Mouse (Mus musculus): ENCODE measurements around the gene Isca2. TPM values are rescaled to one million over a fixed set of nuclear protein-coding genes. Genes with fewer than 3 reads are reported as not detected.

Gene Isca2
- 123 and 130 TPM in 2 replicates for polyA plus RNA-seq (2014; fragmentation: Nextera tagmentation; extraction: Ambion mirVana)

DNA sequence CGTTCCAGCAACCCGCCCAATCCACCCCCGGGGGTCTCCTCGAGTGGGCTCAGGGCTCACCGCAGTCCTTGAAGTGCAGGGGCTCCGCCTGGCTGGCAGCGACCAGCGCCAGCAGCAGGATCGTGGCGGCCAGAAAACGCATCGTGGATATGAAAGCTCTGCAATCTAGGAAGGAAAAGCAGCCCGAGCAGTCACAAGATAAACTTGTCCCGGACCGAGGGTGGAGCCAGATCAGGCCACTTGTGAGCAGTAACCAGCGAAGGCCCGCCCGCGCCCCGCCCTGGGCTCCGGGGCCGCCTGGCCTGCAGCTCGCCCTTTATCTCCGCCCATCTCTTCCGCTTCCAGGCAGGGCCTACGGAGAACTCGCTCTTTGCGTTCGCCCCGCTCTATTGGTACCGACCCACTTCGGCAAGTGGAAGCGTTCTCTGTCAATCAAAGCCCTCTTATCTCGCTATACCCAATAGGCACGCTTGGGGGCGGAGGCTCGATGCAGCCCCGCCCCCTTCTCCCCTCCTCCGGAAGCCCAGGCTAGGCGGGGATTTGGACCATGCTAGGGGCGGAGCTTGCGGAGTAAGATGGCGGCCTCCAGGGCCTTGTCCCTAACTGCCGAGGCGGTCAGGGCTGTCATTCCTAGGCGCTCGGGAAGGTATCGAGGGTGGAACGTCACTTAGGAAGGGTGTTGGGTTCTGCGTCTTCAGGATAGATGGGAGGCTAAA, at the start of gene Isca2, which contains the start of gene Npc2:
Isca2 (plus strand) TSS at position 526 of the 716 bp plus-strand sequence.
Npc2 (minus strand) TSS at position 427 of the 716 bp plus-strand sequence.
- Histone ChIP-seq H3K27ac (replicated peaks; ENCODE audit: low read depth, low read length) (peak within 1 kb of the TSS; percentile 91), H3K9ac (ENCODE audit: low read depth, low read length) (peak within 1 kb of the TSS; percentile 83), H3K36me3 (ENCODE audit: control insufficient read depth, insufficient read depth, low read length) (peaks cover 13% of the 10 kb centered on the region; the same call in 1 of the 2 replicates), H3K4me2 (ENCODE audit: low read depth, low read length) (peak within 1 kb of the TSS; percentile 88), H3K9me3 (ENCODE audit: control insufficient read depth, low read length) (no peaks in the 10 kb centered on the region), H3K4me1 (ENCODE audit: control insufficient read depth, insufficient read depth, low read length) (peaks cover 18% of the 10 kb centered on the region), H3K4me3 (ENCODE audit: low read depth, low read length) (peak within 1 kb of the TSS; percentile 55), H3K27me3 (replicated peaks; ENCODE audit: control insufficient read depth, insufficient read depth, low read length) (no peaks in the 10 kb centered on the region)
- WGBS, result under 1% methylated on average over 32 of the region's 50 CpGs
- ATAC-seq (ENCODE audit: low read depth) (peak; percentile 99), DNase-seq (ENCODE audit: low spot score) (peak; percentile 100)

- Histone ChIP-seq H3K36me3 (ENCODE audit: control insufficient read depth, insufficient read depth, low read length) (no peaks in the 10 kb centered on the region), H3K27me3 (replicated peaks; ENCODE audit: control insufficient read depth, insufficient read depth, low read length) (no peaks in the 10 kb centered on the region), H3K9me3 (ENCODE audit: control insufficient read depth, low read length) (no peaks in the 10 kb centered on the region), H3K4me1 (ENCODE audit: control insufficient read depth, insufficient read depth, low read length) (no peaks in the 10 kb centered on the region), H3K9ac (ENCODE audit: low read depth, low read length) (no peak overlapping the region; the same call in 1 of the 2 replicates), H3K27ac (replicated peaks; ENCODE audit: low read depth, low read length) (no peak overlapping the region), H3K4me2 (ENCODE audit: low read depth, low read length) (no peak overlapping the region), H3K4me3 (ENCODE audit: low read depth, low read length) (no peak overlapping the region)
- 84% methylated on average over 4 of the region's 4 CpGs for WGBS
- ATAC-seq (ENCODE audit: low read depth) (no peak), DNase-seq (ENCODE audit: low spot score) (no peak)
Measured at GRCm38 (mm10) chr12:84726391-84726790, 46.7 kb upstream of the Isca2 start.

GRCm38 (mm10) chr12:84726986-84727385, 46.1 kb upstream of the Isca2 start:
- Histone ChIP-seq H3K9ac (ENCODE audit: low read depth, low read length) (no peak overlapping the region), H3K36me3 (ENCODE audit: control insufficient read depth, insufficient read depth, low read length) (no peaks in the 10 kb centered on the region), H3K9me3 (ENCODE audit: control insufficient read depth, low read length) (no peaks in the 10 kb centered on the region), H3K4me1 (ENCODE audit: control insufficient read depth, insufficient read depth, low read length) (no peaks in the 10 kb centered on the region), H3K4me2 (ENCODE audit: low read depth, low read length) (no peak overlapping the region), H3K4me3 (ENCODE audit: low read depth, low read length) (no peak overlapping the region), H3K27me3 (replicated peaks; ENCODE audit: control insufficient read depth, insufficient read depth, low read length) (no peaks in the 10 kb centered on the region), H3K27ac (replicated peaks; ENCODE audit: low read depth, low read length) (no peak overlapping the region)
- DNase-seq (ENCODE audit: low spot score) (no peak), ATAC-seq (ENCODE audit: low read depth) (no peak)
- 56% methylated on average over 4 of the region's 4 CpGs for WGBS

DNA sequence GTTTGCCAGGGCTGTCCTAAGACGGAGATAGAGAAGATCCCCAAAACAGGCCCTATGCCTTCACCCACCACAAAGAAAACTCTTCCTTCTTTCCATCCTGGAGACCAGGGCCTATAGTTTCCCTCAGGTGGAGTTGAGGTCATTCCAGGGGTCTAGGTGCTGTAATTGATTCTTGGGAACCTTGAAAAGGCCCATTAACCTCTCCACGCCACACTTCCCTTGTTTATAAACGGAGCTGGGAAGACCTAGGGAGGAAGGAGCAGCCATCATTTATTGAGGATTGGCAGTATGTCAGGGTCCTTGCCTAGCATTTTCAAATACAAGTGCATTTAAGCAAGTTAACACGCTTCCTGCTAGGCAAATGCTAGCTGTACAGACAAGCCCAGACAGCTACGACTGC, 45.6 kb upstream of the Isca2 start:
- WGBS, result 58% methylated on average over 5 of the region's 5 CpGs
- ATAC-seq (ENCODE audit: low read depth), result no peak
- DNase-seq (ENCODE audit: low spot score), result no peak

GRCm38 (mm10) chr12:84728421-84728820, 44.6 kb upstream of the Isca2 start:
- DNase-seq (ENCODE audit: low spot score) (no peak), ATAC-seq (ENCODE audit: low read depth) (no peak)
- Histone ChIP-seq H3K9ac (ENCODE audit: low read depth, low read length) (no peak overlapping the region), H3K27ac (replicated peaks; ENCODE audit: low read depth, low read length) (no peak overlapping the region), H3K4me2 (ENCODE audit: low read depth, low read length) (no peak overlapping the region), H3K4me1 (ENCODE audit: control insufficient read depth, insufficient read depth, low read length) (no peaks in the 10 kb centered on the region), H3K9me3 (ENCODE audit: control insufficient read depth, low read length) (no peaks in the 10 kb centered on the region), H3K36me3 (ENCODE audit: control insufficient read depth, insufficient read depth, low read length) (no peaks in the 10 kb centered on the region), H3K27me3 (replicated peaks; ENCODE audit: control insufficient read depth, insufficient read depth, low read length) (no peaks in the 10 kb centered on the region), H3K4me3 (ENCODE audit: low read depth, low read length) (no peak overlapping the region)
- WGBS, result 93% methylated on average over 10 of the region's 10 CpGs

More for the DNA sequence above, 45.6 kb upstream of the Isca2 start:
- no peak overlapping the region for H3K4me2 ChIP-seq (ENCODE audit: low read depth, low read length)
- no peak overlapping the region for H3K4me3 ChIP-seq (ENCODE audit: low read depth, low read length)
- no peaks in the 10 kb centered on the region for H3K4me1 ChIP-seq (ENCODE audit: control insufficient read depth, insufficient read depth, low read length)
- no peaks in the 10 kb centered on the region for H3K27me3 ChIP-seq (replicated peaks; ENCODE audit: control insufficient read depth, insufficient read depth, low read length)
- no peak overlapping the region for H3K27ac ChIP-seq (replicated peaks; ENCODE audit: low read depth, low read length)
- no peaks in the 10 kb centered on the region for H3K36me3 ChIP-seq (ENCODE audit: control insufficient read depth, insufficient read depth, low read length)
- no peak overlapping the region for H3K9ac ChIP-seq (ENCODE audit: low read depth, low read length)
- no peaks in the 10 kb centered on the region for H3K9me3 ChIP-seq (ENCODE audit: control insufficient read depth, low read length)

DNA sequence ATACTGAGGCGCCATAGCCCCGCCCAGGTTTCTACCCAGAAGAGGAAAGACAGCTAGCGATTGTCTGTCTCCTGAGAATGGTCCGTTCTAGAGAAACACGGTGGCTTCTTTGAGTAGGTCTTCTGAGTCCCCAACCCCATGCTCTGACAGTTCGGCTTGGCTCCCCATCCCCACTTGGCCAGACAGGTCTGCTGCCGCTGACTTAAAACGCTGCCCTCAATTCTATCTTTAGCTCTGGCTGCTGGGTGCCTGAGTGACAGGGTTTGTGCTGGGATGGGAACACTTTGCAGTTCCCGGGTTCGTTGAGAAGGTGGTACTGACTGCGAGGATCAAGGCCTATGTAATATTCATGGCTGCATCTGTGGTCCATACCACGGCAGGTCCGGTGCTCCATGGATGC, 39.7 kb upstream of the Isca2 start:
- DNase-seq (ENCODE audit: low spot score) (no peak), ATAC-seq (ENCODE audit: low read depth) (no peak)
- Histone ChIP-seq H3K9me3 (ENCODE audit: control insufficient read depth, low read length) (no peaks in the 10 kb centered on the region), H3K27me3 (replicated peaks; ENCODE audit: control insufficient read depth, insufficient read depth, low read length) (no peaks in the 10 kb centered on the region), H3K36me3 (ENCODE audit: control insufficient read depth, insufficient read depth, low read length) (no peaks in the 10 kb centered on the region), H3K27ac (replicated peaks; ENCODE audit: low read depth, low read length) (no peak overlapping the region), H3K9ac (ENCODE audit: low read depth, low read length) (no peak overlapping the region), H3K4me1 (ENCODE audit: control insufficient read depth, insufficient read depth, low read length) (no peaks in the 10 kb centered on the region), H3K4me2 (ENCODE audit: low read depth, low read length) (no peak overlapping the region), H3K4me3 (ENCODE audit: low read depth, low read length) (no peak overlapping the region)
- WGBS, result 70% methylated on average over 11 of the region's 13 CpGs

GRCm38 (mm10) chr12:84743496-84743895, 29.6 kb upstream of the Isca2 start:
- no peaks in the 10 kb centered on the region for H3K9me3 ChIP-seq (ENCODE audit: control insufficient read depth, low read length)
- ATAC-seq (ENCODE audit: low read depth) (no peak), DNase-seq (ENCODE audit: low spot score) (no peak)
- H3K9ac ChIP-seq (ENCODE audit: low read depth, low read length), result no peak overlapping the region
- no peak overlapping the region for H3K4me2 ChIP-seq (ENCODE audit: low read depth, low read length)
- WGBS, result 86% methylated on average over 10 of the region's 10 CpGs
- H3K36me3 ChIP-seq (ENCODE audit: control insufficient read depth, insufficient read depth, low read length), result no peaks in the 10 kb centered on the region
- H3K4me1 ChIP-seq (ENCODE audit: control insufficient read depth, insufficient read depth, low read length), result no peaks in the 10 kb centered on the region
- H3K27me3 ChIP-seq (replicated peaks; ENCODE audit: control insufficient read depth, insufficient read depth, low read length), result no peaks in the 10 kb centered on the region
- H3K27ac ChIP-seq (replicated peaks; ENCODE audit: low read depth, low read length), result no peak overlapping the region
- no peak overlapping the region for H3K4me3 ChIP-seq (ENCODE audit: low read depth, low read length)

DNA sequence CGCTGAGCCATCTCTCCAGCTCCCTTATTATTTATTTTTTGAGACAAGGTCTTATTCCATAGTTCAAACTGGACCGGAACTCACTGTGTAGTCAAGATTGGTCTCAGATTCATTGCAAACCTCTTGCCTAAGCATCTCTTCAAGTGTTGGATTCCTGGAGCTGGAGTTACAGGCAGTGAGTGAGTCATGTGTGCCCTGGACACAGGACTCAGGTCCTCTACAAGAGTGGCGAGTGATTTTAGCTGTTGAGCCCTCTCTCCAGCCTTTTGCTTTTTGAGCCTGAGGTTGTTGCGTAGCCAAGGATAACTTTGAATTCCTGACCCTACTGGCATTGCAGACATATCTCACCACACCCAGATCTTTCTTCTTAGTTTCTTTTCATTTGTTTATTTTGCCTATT, 27.4 kb upstream of the Isca2 start:
- H3K27me3 ChIP-seq (replicated peaks; ENCODE audit: control insufficient read depth, insufficient read depth, low read length), result no peaks in the 10 kb centered on the region
- 50% methylated on average over 4 of the region's 4 CpGs for WGBS

DNA sequence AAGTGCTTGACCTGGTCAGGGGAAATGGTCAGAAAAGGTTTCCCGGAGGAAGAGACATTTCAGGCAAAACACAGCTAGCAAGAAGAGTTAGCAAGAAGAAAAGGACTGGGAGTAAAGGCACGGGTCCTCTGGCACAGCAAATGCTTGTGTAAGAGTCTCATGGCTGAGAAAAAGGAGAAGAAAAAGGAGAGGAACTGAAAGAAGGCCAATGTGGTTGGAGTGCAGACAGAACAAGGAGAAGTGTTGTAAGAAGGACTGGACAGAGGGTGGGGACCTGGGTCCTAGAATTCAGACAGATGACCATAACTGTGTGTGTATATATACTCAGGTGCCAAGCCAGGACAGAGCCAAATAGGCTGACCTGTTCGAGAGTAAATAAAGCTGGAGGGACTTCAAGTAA, 24.9 kb upstream of the Isca2 start:
- Histone ChIP-seq H3K9ac (ENCODE audit: low read depth, low read length) (no peak overlapping the region), H3K27me3 (replicated peaks; ENCODE audit: control insufficient read depth, insufficient read depth, low read length) (no peaks in the 10 kb centered on the region), H3K4me1 (ENCODE audit: control insufficient read depth, insufficient read depth, low read length) (no peaks in the 10 kb centered on the region), H3K27ac (replicated peaks; ENCODE audit: low read depth, low read length) (no peak overlapping the region), H3K4me3 (ENCODE audit: low read depth, low read length) (no peak overlapping the region), H3K4me2 (ENCODE audit: low read depth, low read length) (no peak overlapping the region), H3K9me3 (ENCODE audit: control insufficient read depth, low read length) (no peaks in the 10 kb centered on the region), H3K36me3 (ENCODE audit: control insufficient read depth, insufficient read depth, low read length) (no peaks in the 10 kb centered on the region)
- WGBS, result 72% methylated on average over 3 of the region's 3 CpGs
- DNase-seq (ENCODE audit: low spot score) (no peak), ATAC-seq (ENCODE audit: low read depth) (no peak)

More for the DNA sequence above, 27.4 kb upstream of the Isca2 start:
- ATAC-seq (ENCODE audit: low read depth), result no peak
- H3K4me1 ChIP-seq (ENCODE audit: control insufficient read depth, insufficient read depth, low read length), result no peaks in the 10 kb centered on the region
- no peak for DNase-seq (ENCODE audit: low spot score)
- H3K27ac ChIP-seq (replicated peaks; ENCODE audit: low read depth, low read length), result no peak overlapping the region
- H3K9me3 ChIP-seq (ENCODE audit: control insufficient read depth, low read length), result no peaks in the 10 kb centered on the region
- H3K4me3 ChIP-seq (ENCODE audit: low read depth, low read length), result no peak overlapping the region
- H3K9ac ChIP-seq (ENCODE audit: low read depth, low read length), result no peak overlapping the region
- H3K4me2 ChIP-seq (ENCODE audit: low read depth, low read length), result no peak overlapping the region
- H3K36me3 ChIP-seq (ENCODE audit: control insufficient read depth, insufficient read depth, low read length), result no peaks in the 10 kb centered on the region
